Mouse (Mus musculus) gonadal fat pad, adult 2 months (tissue): ENCODE results near the gene Ttc22. TPM values are rescaled to one million over a fixed set of nuclear protein-coding genes. Genes with fewer than 3 reads are reported as not detected.

Source experiments
- DNase-seq: peaks from one replicate; pipeline ENCODE4 v3.0.0-alpha.2; 2012; ENCODE audit warnings: low read depth
- polyA plus RNA-seq: library from polyadenylated mRNA; depleted of rRNA; stranded (reverse); fragments of >200 nt; gene quantifications from 2 replicates; pipeline ENCODE4 v1.2.3, GENCODE M21; 2012; rRNA removed

Gene Ttc22
- 0.13 and 0.28 TPM in 2 replicates for polyA plus RNA-seq

DNA sequence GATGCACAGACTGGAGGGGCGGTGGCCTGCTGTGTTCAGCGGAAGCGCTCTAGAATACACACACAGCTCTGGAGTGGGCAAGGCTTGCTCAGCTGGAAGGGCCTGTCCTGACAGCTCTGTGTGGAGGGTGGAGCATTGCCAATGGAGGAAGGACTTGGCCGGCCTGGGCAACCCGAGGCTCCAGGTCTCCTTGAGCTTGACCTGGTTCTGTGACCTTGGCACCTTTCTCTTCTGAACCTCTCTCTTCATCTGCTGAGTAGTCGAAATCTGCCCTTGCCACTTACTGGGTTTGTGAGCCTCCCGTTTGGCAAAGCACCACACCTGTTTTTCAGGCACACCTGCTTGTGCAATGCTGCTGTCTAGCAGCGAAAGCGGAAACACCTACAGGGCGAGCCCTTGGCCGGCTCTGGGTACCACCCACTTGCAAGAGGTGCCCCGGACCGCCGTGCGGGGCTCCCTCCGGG is at the start of gene Ttc22:
TSS of gene Ttc22 (plus strand) at position 403 of the 464 bp plus-strand sequence.
- DNase-seq = peak; percentile 58

DNA sequence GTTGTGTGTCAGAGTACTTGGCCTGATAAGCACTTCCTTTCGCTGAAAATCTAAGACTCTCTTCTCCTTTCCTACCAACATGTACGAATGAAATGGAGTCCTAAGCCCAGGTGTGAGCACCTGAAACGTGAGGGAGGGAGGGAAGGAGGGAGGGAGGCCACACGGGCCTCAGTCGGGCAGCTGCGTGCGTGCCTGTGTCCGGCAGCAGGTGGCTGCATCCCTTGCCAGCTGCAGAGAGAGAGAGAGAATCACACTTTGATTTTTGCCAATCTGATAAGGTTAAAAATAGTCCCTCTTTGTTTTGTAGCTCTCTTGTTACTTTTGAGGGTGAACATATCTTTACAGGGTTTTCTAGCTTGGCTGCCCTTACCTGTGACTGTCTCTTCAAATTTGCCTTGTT is 47.2 kb upstream of the Ttc22 start:
- no peak for DNase-seq

DNA sequence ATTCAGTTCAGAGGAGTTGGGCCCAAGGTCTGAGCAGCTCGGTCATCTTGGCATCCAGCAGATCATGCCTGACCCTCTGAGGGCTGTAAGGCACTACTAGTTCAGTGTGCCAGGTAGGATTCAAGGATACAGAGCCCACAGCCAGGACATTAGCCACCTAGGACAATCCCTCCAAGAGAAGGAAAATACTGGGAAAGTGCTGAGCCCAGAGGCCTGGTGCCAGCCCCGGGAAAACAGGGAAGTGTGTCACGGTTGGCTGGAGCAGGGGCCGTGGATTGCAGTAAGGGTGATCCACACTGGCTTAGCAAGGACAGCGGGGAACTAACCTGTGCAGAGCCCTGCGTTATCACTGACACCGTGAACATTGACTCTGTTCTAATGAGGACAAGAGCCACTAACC is 44.7 kb upstream of the Ttc22 start:
- no peak for DNase-seq

DNA sequence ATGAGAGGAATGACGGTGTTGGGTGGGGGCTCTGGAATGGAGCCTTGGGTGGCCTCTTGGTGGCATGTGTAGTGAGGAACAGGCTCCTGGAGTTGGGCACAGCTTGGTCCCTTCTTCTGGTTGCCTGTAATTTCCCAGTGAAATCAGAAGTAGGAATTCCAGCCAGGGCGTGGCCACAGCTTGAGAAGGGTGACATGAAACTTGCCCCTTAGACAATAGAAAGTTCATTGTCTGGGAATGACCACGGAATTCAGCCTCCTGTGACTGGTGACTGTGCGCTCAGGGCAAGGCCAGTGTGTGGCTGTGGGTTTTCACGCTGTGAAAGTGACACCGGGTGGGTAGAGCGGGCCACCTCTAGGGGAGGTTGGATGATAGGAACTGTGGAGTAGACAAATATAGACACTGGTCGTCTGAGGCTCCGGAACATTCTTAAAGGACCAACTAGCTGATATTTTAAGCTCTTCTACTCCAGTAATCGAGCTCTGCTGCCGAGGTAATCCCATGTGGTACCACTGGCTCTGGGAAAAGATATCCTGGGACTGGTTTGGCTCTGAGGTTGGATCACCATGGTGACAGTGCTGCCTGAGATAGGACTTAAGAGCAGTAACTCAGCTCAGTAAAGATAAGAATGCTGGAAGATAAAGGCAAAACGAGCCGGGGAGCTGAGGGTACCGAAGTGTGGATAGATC is 40.9 kb upstream of the Ttc22 start:
- no peak for DNase-seq

DNA sequence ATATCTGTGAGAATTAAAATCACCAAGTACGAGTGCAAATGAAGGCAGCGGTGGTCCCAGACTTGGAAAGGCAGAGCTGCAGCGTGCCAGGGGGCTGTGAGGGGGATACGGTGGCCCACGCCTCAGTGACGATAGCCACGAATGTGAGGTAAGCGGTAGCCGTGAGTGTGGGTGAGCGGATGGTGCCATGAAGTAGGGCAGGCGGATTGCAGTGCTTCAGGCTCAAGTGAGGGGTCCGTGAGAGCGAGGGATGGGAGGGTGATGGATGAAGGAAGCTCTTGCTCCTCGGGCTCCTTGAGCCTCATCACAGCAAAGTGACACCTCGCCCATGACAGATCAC is 40.4 kb upstream of the Ttc22 start:
- DNase-seq = no peak

DNA sequence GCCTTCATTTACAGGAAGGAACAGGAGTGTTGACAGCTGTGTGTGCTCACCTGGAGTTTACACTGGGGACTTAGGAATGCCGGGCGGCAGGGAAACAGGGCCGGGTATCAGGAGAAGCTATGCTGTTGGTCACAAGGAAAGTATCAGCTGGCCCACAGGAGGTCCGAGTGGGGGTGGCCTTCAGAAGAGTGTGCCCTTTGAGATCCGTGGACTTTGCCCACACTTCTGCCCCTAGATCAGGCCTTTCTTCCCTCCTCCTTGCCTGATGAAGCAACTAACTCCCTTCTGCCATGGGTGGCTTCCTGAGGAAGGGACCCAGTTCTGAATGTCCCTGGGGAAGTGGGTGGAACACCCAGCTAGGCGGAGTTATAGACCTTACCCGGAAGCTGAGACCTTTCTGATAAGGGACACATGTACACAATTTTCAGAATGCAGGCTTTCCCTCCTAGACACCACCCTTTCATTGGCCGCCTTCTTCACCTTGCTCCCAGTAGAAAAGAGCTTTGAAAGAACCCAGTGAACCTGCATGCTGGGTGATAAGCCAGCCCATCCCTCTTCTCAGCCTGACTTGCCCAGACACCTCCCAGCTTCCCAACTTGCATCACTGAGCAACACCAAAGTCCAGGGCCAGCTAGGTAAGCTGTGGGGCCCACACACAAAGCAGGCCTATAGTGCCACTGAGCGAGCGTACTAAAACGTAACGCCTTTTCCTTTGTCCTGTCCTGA is 39.6 kb upstream of the Ttc22 start:
- peak; percentile 38 for DNase-seq

DNA sequence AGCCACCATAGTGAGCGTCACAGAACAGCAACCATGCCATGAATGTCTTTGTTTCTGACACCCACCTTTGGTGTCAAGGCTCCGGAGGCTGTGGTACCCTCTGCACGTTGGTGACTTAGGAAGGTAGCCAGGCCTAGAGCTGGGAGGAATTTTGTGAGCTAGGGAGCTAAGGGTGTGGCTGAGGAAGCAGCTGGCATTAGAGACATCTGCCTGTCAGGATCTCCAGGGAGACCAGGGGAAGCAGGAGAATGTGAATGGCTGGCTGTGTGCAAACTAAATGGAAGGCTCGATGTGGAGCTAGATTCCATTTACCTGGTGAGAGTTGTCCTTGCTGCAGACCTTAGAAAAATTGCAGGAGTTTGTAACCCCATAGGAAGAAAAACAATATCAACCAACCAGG is 37.6 kb upstream of the Ttc22 start:
- no peak for DNase-seq

DNA sequence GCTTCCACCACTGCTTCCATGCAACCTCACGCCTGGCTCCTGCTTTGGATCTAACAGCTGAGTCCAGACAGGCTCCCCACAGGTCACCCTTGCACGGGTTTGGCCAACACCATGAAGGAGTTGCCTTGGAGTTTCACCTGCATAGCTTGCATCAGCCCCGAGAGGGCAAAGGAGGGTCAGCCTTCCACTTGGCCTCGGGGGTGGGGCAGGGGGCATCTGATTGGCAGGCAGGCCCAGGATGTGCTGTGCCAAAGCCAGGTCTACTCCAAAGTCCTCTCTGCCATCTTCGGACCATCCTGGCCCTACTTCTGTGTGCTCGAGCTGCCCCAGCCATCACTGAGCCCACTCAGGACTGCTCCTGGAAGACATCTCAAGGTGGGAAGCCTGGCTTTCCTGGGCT is 35.2 kb upstream of the Ttc22 start:
- no peak for DNase-seq

DNA sequence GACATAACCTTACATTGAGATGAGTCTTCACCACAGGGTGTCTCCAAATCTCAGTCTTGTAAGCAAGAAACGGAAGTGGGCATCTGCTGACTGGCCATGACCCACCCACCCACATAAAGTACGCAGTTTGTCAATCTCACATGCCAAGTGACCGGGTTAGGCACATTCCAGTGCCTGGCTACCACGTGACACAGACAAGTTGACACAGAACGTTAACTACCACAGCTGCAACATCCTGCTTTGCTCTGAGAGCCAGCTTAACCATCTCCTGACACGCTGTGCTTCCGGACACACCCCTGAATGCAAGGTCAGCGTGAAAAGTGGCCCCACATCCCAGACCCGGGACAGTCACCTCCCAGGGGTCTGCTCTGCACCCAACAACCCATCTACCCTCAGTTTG is 32.1 kb upstream of the Ttc22 start:
- peak; percentile 61 for DNase-seq

DNA sequence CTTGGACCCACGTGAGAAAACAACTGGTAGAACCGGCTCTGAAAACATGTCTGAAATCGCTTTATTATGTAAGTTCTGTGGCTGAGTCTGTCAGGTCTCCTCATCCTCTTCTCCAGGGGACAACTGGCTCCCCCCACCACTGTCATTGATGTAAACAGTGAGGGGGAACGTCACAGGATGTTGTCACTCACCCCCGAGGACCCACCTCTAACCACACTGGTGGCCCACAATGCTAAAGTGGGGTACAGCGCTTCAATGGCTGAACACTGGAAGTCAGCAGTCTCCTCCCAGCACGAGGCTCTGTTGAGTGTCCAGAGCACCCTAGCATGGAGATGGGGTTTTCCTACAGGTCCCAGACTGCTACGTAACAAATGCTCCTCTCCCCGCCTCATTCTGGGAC is 31.4 kb upstream of the Ttc22 start:
- DNase-seq = no peak

DNA sequence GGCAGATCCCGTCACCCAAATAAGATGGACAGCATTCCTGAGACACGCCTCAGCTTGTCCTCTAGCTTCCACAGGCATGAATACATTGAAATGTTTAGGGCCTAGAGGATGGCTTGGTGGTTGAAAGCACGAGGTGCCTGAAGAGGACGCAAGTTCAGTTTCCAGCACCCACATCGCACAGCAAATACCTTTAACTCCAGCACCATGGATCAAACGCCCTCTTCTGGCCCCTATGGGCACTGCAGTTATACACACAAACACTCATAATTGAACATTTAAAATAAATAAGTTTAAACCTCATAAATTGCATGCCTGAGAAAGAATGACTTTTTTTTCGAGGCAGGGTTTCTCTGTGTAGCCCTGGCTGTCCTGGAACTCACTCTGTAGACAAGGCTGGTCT is 28.6 kb upstream of the Ttc22 start:
- no peak for DNase-seq

DNA sequence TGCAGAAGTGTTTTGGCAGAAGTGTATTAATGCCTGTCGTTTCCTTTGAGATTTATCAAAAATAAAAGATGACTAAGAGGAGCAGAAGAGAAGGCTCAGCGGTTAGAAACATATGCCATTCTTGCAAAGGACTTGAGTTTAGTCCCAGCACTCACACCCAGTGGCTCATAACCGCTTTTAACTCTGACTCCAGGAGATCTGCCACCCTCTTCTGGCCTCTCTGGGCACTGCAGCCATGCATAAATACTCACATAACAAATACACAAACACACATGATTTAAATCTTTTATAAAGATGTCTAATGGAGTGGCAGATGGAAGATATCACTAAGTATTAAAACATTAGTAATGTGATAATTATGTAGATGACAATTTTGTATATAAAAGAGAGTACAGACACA is 26.0 kb upstream of the Ttc22 start:
- DNase-seq = no peak

DNA sequence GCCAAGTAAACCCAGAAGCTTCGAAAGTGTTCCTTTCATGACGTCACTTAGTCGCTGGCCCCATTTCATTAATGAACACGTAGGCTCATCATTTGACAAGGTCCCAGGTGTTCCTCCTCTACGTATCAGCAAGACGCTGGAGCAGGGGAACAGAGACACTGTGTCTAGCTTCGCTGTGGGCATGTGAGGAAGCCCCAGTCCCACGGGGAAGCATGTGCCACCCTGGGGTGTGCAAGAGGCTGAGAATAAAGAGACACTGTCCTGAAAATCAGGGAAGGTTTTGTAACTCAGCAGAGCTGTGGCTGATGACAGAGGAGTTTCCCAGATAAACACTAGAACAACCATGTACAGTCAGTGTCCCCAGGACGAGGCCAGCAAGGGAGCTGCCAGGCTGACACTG is 25.2 kb upstream of the Ttc22 start:
- no peak for DNase-seq

DNA sequence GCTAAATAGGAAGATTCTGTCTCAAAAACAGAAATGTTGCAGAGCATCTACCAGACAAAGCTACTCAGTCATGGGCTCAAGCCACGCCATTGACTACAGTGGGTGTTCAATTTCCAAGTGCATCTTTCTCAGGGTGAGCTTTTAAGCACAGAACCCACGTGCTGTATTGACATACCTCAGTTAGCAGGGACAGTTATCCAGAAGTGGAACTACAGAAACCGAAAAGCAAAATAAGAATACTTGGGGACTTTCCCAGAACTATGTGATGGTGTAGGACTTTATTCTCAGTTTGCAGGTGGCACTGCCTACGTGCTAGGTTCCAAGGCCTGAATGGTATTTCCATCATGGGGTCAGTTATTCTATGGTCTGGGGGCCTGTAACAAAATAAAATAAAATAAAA is 24.5 kb upstream of the Ttc22 start:
- DNase-seq = no peak

DNA sequence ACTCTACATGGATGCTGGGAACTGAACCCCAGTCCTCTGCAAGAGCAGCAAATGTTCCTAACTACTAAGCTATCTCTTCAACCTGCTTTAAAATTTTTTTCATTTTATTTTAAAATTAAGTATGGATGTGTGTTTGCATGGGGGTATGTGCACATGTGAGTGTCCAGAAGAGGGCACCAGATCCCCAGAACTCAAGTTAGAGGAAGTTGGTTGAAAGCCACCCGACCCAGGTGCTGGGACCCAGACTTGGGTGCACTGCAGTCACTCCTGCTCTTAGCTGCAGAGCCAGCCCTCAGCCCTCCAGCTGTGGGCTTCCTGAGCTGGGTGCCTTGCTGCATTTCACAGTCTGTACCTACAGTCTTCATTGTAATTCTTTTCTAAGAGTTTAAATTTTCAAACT is 22.8 kb upstream of the Ttc22 start:
- DNase-seq = no peak

DNA sequence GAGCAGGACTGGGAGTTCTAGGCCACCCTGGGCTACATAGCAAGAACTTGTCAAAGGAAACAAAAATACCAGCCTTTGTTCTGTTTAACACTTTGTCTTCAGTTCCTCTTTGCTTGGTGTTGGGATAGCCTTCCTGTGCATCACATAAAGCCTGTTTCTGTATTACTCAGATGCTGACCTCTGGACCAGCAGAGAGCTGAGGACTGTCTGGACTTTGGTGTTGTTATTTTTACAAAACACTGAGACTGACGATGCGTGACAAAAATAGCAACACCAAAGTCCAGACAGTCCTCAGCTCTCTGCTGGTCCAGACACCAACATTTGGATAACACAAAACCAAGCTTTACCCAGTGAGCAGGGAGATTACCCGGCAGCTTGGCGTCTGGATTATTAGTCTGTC is 21.5 kb upstream of the Ttc22 start:
- no peak for DNase-seq

DNA sequence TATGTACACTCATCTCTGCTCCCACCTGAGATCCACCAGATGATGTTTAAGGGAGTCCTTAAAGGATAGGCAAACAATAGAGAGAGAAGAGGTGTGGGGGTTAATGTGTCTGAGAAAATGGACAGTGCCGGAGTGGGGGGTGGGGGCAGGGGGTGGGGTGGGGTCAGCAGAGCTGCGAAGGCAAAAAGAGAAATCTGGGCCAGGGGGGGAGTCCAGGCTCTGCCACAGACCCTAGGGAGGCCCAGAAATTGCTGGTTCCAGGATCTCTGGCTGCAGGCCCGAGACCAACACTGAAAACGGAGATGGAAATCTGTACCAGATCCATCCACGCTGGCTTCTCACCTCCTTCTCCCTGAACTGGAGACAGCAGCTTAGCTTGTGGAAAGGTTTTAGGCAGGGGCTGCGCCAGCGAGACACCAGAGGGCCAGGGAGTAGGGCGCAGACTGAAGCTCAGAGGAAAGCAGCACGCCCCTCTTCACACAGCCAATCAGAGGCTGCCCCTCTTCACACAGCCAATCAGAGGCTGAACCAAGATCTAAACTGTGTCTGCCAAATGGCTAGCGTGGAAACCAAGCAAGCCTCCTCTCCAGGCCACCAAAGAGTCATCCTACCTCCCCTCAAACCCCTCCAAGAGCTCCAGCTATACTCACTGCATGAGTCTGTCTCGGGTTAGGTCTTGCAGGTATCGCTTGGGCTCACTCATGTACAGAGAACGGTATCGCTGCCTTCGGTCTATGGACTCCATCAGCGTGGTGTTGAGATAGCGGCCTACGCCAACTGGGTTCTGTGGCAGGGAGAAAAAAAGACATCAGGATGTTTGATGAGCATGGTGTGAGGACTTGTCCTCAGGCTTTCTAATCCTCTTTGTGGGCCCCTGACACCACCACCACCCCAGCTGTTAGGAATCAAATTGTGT is 15.3 kb upstream of the Ttc22 start:
- no peak for DNase-seq

DNA sequence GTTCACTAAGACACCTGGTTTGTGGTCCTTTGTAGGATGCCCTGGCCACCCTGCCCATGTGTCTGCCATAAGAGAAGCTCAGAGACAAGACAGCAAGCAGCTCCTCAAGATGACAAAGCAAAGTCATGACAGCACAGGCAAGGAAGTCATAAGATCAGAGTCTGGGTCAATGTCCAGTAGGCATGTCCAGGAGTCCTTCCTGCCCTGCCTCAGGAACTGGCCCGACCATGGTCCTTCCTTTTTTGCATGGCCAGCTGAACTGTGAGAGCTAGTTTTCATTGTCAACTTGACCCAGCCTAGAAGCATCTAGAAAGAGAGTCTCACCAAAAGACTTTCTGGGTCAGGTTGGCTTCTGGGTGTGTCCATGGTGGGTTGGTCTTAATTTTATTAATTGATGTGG is 14.3 kb upstream of the Ttc22 start:
- no peak for DNase-seq

DNA sequence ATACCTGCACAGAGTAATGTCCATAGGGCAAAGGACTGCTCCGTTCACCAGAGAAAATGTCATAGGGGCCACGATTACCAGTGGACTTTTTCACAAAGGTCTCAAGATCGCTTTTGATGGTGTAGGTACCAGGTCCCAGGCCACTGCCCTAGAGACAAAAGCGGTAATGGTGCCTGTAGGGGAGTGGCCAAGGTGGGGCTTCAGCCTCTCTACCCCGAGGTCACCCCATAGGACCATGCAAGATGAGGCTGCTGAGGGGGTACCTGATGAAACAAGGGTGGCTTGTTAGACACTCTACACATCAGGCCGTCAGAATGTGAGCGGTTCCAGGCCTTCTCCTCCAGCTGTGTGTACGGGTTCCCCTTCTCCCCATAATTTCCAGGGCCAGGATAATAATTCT is 9.1 kb upstream of the Ttc22 start:
- DNase-seq = no peak

DNA sequence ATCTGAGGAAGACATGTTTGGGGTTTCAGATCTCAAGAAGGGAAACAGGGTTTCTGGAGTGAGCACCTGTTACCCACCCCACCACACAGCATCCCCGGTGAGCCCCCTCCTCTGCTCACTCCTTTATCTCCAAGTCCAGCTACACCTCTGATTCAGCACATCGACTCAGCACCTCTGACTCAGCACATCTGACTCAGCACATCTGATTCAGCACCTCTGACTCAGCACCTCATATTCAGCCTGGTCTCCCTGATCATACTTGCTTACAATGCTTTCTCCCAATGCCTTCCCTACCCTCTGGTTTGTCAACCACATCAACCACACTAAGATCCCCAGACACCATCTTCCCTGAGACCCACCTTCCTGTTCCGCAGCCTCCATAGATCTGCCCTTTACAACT is 8.7 kb upstream of the Ttc22 start:
- no peak for DNase-seq

DNA sequence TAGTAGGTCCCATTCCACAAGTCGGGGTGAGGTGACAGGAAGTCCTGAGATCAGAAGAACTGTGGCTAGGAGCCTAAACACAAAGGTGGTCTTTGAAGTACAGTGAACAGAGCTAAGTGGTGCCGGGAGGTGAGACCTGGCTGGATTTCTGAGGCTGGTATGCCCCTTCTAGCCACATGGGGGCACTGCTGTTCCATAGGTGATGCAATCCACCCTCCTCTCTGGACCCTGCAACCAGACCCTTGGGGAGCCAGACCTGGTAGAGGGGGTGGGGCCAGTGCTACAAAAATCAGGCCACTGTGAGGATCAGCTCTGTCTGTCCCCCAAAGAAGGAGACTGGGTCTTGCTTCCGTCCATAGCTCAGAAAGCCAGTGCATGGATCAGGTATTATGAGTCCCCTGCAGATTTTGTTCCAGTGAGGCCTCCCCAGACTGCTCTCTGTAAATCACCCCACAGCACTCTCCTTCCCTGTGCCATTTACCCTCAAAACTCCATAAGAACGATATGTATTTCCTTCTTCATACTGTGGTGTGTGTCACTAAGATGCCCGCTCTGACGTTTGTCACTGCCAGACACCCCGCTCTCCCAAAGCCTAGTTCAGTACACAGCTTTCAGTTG is 7.9 kb upstream of the Ttc22 start:
- no peak for DNase-seq

DNA sequence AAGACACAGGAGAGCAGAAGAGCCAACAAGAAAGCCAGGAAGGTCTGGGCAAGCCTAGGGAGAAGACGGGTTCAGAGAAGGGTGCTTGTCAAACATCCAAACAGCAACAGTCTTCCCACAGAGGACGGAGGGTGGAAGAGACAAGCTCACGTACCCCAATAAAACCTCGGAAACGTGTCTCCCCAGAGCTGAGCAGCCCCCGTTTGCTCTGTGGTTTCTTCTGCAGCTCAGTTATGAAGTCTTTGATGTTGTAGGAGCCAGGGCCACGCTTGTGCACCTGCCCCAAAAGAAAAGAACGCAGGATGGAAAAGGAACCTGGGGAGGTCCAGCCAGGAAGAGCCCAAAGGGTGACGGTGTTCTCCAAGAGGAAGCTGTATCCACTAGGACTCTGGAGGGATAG is 7.4 kb upstream of the Ttc22 start:
- DNase-seq = no peak
